Mouse (Mus musculus): ENCODE results near the gene Nectin4. TPM values are rescaled to one million over a fixed set of nuclear protein-coding genes. Genes with fewer than 3 reads are reported as not detected.

Nectin4 gene
- polyA plus RNA-seq, 1 experiment from 2014 or later, result 7.4 TPM

GRCm38 (mm10) chr1:171349210-171349609 is 20.7 kb upstream of the Nectin4 start:
- no peak for ATAC-seq (ENCODE audit: low read depth)
- H3K9ac ChIP-seq (ENCODE audit: low read length), result no peak overlapping the region
- no peak overlapping the region for H3K4me3 ChIP-seq (ENCODE audit: low read length)
- H3K9me3 ChIP-seq (ENCODE audit: control insufficient read depth, low read length), result peaks cover 4% of the 10 kb centered on the region; the same call in 1 of the 2 replicates
- H3K27ac ChIP-seq (ENCODE audit: low read length), result no peak overlapping the region
- peaks cover 13% of the 10 kb centered on the region for H3K4me1 ChIP-seq (replicated peaks; ENCODE audit: control insufficient read depth, insufficient read depth, low read length)
- H3K4me2 ChIP-seq (ENCODE audit: low read depth, low read length), result no peak overlapping the region
- H3K27me3 ChIP-seq (ENCODE audit: control insufficient read depth, insufficient read depth, low read depth, low read length), result no peaks in the 10 kb centered on the region
- 78% methylated on average over 2 of the region's 2 CpGs for WGBS
- no peaks in the 10 kb centered on the region for H3K36me3 ChIP-seq (ENCODE audit: control insufficient read depth, insufficient read depth, low read length)

- Histone ChIP-seq H3K9me3 (ENCODE audit: control insufficient read depth, low read length) (no peaks in the 10 kb centered on the region), H3K4me2 (ENCODE audit: low read depth, low read length) (no peak overlapping the region), H3K27me3 (ENCODE audit: control insufficient read depth, insufficient read depth, low read depth, low read length) (no peaks in the 10 kb centered on the region), H3K4me3 (ENCODE audit: low read length) (no peak overlapping the region), H3K36me3 (ENCODE audit: control insufficient read depth, insufficient read depth, low read length) (peaks cover 5% of the 10 kb centered on the region; the same call in 1 of the 2 replicates), H3K4me1 (replicated peaks; ENCODE audit: control insufficient read depth, insufficient read depth, low read length) (peaks cover 10% of the 10 kb centered on the region), H3K9ac (ENCODE audit: low read length) (no peak overlapping the region), H3K27ac (ENCODE audit: low read length) (no peak overlapping the region)
- WGBS, result 79% methylated on average over 5 of the region's 5 CpGs
- no peak for ATAC-seq (ENCODE audit: low read depth)
Observed at GRCm38 (mm10) chr1:171355812-171356340, 14.0 kb upstream of the Nectin4 start.

GRCm38 (mm10) chr1:171356814-171357213 is 13.1 kb upstream of the Nectin4 start:
- H3K27me3 ChIP-seq (ENCODE audit: control insufficient read depth, insufficient read depth, low read depth, low read length), result no peaks in the 10 kb centered on the region
- H3K36me3 ChIP-seq (ENCODE audit: control insufficient read depth, insufficient read depth, low read length), result peaks cover 5% of the 10 kb centered on the region; the same call in 1 of the 2 replicates
- H3K27ac ChIP-seq (ENCODE audit: low read length), result no peak overlapping the region
- H3K4me3 ChIP-seq (ENCODE audit: low read length), result no peak overlapping the region
- no peaks in the 10 kb centered on the region for H3K9me3 ChIP-seq (ENCODE audit: control insufficient read depth, low read length)
- ATAC-seq (ENCODE audit: low read depth), result no peak
- WGBS, result 71% methylated on average over 2 of the region's 2 CpGs
- no peak overlapping the region for H3K9ac ChIP-seq (ENCODE audit: low read length)
- no peak overlapping the region for H3K4me2 ChIP-seq (ENCODE audit: low read depth, low read length)
- H3K4me1 ChIP-seq (replicated peaks; ENCODE audit: control insufficient read depth, insufficient read depth, low read length), result peaks cover 12% of the 10 kb centered on the region

GRCm38 (mm10) chr1:171358421-171358820 is 11.5 kb upstream of the Nectin4 start:
- Histone ChIP-seq H3K4me3 (ENCODE audit: low read length) (no peak overlapping the region), H3K4me1 (replicated peaks; ENCODE audit: control insufficient read depth, insufficient read depth, low read length) (peaks cover 9% of the 10 kb centered on the region), H3K4me2 (ENCODE audit: low read depth, low read length) (no peak overlapping the region), H3K36me3 (ENCODE audit: control insufficient read depth, insufficient read depth, low read length) (peaks cover 5% of the 10 kb centered on the region; the same call in 1 of the 2 replicates), H3K9me3 (ENCODE audit: control insufficient read depth, low read length) (no peaks in the 10 kb centered on the region), H3K9ac (ENCODE audit: low read length) (no peak overlapping the region), H3K27ac (ENCODE audit: low read length) (no peak overlapping the region), H3K27me3 (ENCODE audit: control insufficient read depth, insufficient read depth, low read depth, low read length) (no peaks in the 10 kb centered on the region)
- no peak for ATAC-seq (ENCODE audit: low read depth)
- 59% methylated on average over 4 of the region's 4 CpGs for WGBS

- Histone ChIP-seq H3K4me3 (ENCODE audit: low read length) (peak overlapping the region; percentile 53), H3K27ac (ENCODE audit: low read length) (peak overlapping the region; percentile 32; the same call in 1 of the 2 replicates), H3K9ac (ENCODE audit: low read length) (peak overlapping the region; percentile 70), H3K4me2 (ENCODE audit: low read depth, low read length) (peak overlapping the region; percentile 59), H3K4me1 (replicated peaks; ENCODE audit: control insufficient read depth, insufficient read depth, low read length) (peaks cover 9% of the 10 kb centered on the region), H3K36me3 (ENCODE audit: control insufficient read depth, insufficient read depth, low read length) (peaks cover 5% of the 10 kb centered on the region; the same call in 1 of the 2 replicates), H3K27me3 (ENCODE audit: control insufficient read depth, insufficient read depth, low read depth, low read length) (no peaks in the 10 kb centered on the region), H3K9me3 (ENCODE audit: control insufficient read depth, low read length) (no peaks in the 10 kb centered on the region)
- ATAC-seq (ENCODE audit: low read depth), result peak; percentile 37
- 11% methylated on average over 26 of the region's 26 CpGs for WGBS
Observed at GRCm38 (mm10) chr1:171360253-171360652, 9.6 kb upstream of the Nectin4 start.

GRCm38 (mm10) chr1:171360656-171361055 is 9.2 kb upstream of the Nectin4 start, which contains the start of gene Klhdc9:
Gene Klhdc9 (minus strand): TSS chr1:171360798.
- 2% methylated on average over 21 of the region's 21 CpGs for WGBS
- H3K36me3 ChIP-seq (ENCODE audit: control insufficient read depth, insufficient read depth, low read length), result peaks cover 5% of the 10 kb centered on the region; the same call in 1 of the 2 replicates

GRCm38 (mm10) chr1:171361106-171362103 is 8.5 kb upstream of the Nectin4 start:
- peak; percentile 70 for ATAC-seq (ENCODE audit: low read depth)
- 0 out of 2 replicates have a peak overlapping the region, but pooled peaks have one; percentile 11 for H3K27ac ChIP-seq (ENCODE audit: low read length)

More at GRCm38 (mm10) chr1:171360656-171361055, 9.2 kb upstream of the Nectin4 start, which contains the start of gene Klhdc9:
- no peaks in the 10 kb centered on the region for H3K27me3 ChIP-seq (ENCODE audit: control insufficient read depth, insufficient read depth, low read depth, low read length)
- H3K4me3 ChIP-seq (ENCODE audit: low read length), result peak within 1 kb of the TSS; percentile 53
- H3K9ac ChIP-seq (ENCODE audit: low read length), result peak within 1 kb of the TSS; percentile 70
- H3K9me3 ChIP-seq (ENCODE audit: control insufficient read depth, low read length), result no peaks in the 10 kb centered on the region
- peak within 1 kb of the TSS; percentile 59 for H3K4me2 ChIP-seq (ENCODE audit: low read depth, low read length)
- H3K4me1 ChIP-seq (replicated peaks; ENCODE audit: control insufficient read depth, insufficient read depth, low read length), result peaks cover 9% of the 10 kb centered on the region
- peak; percentile 96 for ATAC-seq (ENCODE audit: low read depth)
- H3K27ac ChIP-seq (ENCODE audit: low read length), result peak within 1 kb of the TSS; percentile 32; the same call in 1 of the 2 replicates

GRCm38 (mm10) chr1:171365934-171366333 is 4.0 kb upstream of the Nectin4 start:
- 45% methylated on average over 7 of the region's 7 CpGs for WGBS
- Histone ChIP-seq H3K27ac (ENCODE audit: low read length) (no peak overlapping the region), H3K9me3 (ENCODE audit: control insufficient read depth, low read length) (no peaks in the 10 kb centered on the region), H3K9ac (ENCODE audit: low read length) (no peak overlapping the region), H3K4me3 (ENCODE audit: low read length) (no peak overlapping the region), H3K4me1 (replicated peaks; ENCODE audit: control insufficient read depth, insufficient read depth, low read length) (0 out of 2 replicates have a peak, but pooled peaks cover 2% of the 10 kb centered on the region), H3K27me3 (ENCODE audit: control insufficient read depth, insufficient read depth, low read depth, low read length) (no peaks in the 10 kb centered on the region), H3K36me3 (ENCODE audit: control insufficient read depth, insufficient read depth, low read length) (no peaks in the 10 kb centered on the region), H3K4me2 (ENCODE audit: low read depth, low read length) (no peak overlapping the region)
- no peak for ATAC-seq (ENCODE audit: low read depth)

More at GRCm38 (mm10) chr1:171361106-171362103, 8.5 kb upstream of the Nectin4 start:
- Histone ChIP-seq H3K4me2 (ENCODE audit: low read depth, low read length) (peak overlapping the region; percentile 59), H3K36me3 (ENCODE audit: control insufficient read depth, insufficient read depth, low read length) (peaks cover 5% of the 10 kb centered on the region; the same call in 1 of the 2 replicates), H3K27me3 (ENCODE audit: control insufficient read depth, insufficient read depth, low read depth, low read length) (no peaks in the 10 kb centered on the region), H3K4me1 (replicated peaks; ENCODE audit: control insufficient read depth, insufficient read depth, low read length) (peaks cover 9% of the 10 kb centered on the region), H3K4me3 (ENCODE audit: low read length) (peak overlapping the region; percentile 53), H3K9ac (ENCODE audit: low read length) (peak overlapping the region; percentile 70), H3K9me3 (ENCODE audit: control insufficient read depth, low read length) (no peaks in the 10 kb centered on the region)
- 33% methylated on average over 16 of the region's 16 CpGs for WGBS

- no peak overlapping the region for H3K9ac ChIP-seq (ENCODE audit: low read length)
- H3K36me3 ChIP-seq (ENCODE audit: control insufficient read depth, insufficient read depth, low read length), result no peaks in the 10 kb centered on the region
- H3K27me3 ChIP-seq (ENCODE audit: control insufficient read depth, insufficient read depth, low read depth, low read length), result no peaks in the 10 kb centered on the region
- H3K4me1 ChIP-seq (replicated peaks; ENCODE audit: control insufficient read depth, insufficient read depth, low read length), result peaks cover 11% of the 10 kb centered on the region; the same call in 1 of the 2 replicates
- H3K4me2 ChIP-seq (ENCODE audit: low read depth, low read length), result no peak overlapping the region
- H3K4me3 ChIP-seq (ENCODE audit: low read length), result no peak overlapping the region
- WGBS, result 67% methylated on average over 3 of the region's 3 CpGs
- no peak for ATAC-seq (ENCODE audit: low read depth)
- H3K9me3 ChIP-seq (ENCODE audit: control insufficient read depth, low read length), result no peaks in the 10 kb centered on the region
- no peak overlapping the region for H3K27ac ChIP-seq (ENCODE audit: low read length)
Observed at GRCm38 (mm10) chr1:171372880-171373279, 3.0 kb downstream of the Nectin4 start.
